Mouse (Mus musculus) forelimb bud, embryonic 11.5 days (tissue): ENCODE measurements around the gene Gm20604.

ENCODE experiments used
- DNase-seq: peaks from one replicate; pipeline ENCODE4 v3.0.0-alpha.2; 2012; ENCODE audit warnings: low read depth, low spot score

Gene Gm20604

DNA sequence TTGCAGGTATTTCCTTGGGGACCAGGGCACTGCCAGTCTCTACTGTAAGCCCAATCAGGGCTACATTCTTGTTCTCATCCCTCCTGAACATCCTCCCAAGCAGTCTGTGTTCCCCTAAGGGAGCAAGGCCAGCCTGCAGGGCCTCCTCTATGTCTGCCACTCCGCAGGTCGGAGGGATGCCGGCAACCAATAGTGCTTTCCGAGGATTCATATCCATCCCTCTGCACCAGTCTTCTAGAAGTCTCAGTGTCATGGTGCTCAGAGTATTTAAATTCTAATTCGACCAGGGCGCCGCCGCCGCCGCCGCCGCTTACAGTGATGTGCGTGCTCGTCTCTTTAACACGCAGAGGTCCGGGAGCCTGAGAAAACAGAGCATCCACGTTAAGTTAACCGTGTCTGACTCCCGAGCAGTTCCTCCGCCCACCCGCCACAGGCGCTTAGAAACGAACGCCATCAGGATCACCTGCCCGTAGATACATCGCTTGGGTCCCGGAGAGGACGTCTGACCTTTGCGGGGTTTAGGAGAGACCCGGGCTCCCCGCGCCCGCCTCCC, 15.4 kb downstream of the Gm20604 start:
- no peak for DNase-seq

DNA sequence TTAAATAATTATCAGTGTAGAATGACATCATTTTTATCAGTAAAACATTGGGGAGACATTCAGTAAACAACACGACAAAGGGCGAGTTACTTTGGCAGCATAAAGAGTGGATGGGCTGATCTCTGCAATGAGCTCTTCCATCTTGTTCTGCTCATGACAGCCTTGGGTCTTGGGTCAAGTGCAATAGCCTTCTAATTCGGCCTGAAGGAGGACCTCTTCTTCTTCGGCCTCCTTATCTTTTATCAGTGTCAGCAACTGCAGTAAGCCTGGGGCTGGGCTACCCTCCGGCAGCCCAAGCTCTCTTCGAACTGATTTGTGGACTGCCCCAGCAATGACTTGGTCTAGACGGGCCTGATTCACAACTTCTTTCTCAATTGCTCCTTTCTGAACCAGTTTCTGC, 16.4 kb downstream of the Gm20604 start:
- no peak for DNase-seq

DNA sequence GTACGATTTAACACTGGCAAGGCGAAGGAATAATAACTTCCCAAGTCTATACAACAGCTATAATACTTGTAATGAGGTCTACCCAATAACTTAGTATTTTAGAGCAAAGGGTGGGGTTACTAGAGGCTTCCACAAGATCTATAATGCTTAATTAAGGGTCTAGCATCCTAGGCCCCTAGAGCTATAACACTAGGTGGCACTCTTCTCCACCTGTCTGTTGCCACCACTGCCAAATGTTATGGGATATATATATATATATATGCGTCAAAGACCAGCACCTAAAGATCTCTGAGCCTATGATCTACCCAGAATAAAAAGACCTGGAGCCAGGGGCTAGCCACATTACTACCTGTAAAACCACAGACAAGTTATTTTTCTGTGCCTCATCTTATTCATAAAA, 18.2 kb downstream of the Gm20604 start:
- DNase-seq = no peak

DNA sequence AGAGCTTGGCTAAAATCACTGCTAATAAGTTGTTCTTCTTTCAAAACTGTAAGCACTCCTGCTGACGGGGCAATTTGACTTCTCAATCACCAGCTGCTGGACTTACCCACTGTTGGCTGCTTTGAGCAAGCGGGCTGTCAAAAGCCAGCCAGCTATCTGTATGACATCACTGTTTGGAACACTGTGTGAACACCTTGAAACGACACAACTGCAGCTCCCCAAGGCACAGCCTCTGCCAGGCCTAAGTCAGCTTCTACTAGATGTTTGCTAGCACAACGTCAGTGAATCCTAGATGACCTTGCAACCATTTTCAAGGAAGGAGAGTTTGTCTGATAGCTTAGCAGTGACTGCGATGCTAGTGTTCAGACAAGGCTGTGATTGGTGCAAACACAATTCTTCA, 19.4 kb downstream of the Gm20604 start:
- no peak for DNase-seq

DNA sequence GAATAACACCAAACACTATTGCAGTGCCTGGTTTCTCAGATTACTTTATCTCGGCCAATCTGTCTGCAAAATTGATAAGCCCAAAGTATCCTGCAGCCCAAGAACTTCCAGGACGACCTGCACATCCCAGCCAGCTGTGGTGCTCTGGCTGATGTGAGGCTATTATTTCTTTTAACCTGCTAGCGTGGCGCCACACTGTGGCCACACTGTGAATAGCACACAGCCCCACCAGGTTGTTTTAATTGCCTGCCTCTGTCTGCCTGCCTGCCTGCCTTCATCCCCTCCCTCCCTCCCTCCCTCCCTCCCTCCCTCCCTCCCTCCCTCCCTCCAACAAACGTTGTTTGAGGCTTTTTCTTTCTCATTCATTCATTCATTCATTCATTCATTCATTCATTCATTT, 25.1 kb downstream of the Gm20604 start:
- peak; percentile 73 for DNase-seq

DNA sequence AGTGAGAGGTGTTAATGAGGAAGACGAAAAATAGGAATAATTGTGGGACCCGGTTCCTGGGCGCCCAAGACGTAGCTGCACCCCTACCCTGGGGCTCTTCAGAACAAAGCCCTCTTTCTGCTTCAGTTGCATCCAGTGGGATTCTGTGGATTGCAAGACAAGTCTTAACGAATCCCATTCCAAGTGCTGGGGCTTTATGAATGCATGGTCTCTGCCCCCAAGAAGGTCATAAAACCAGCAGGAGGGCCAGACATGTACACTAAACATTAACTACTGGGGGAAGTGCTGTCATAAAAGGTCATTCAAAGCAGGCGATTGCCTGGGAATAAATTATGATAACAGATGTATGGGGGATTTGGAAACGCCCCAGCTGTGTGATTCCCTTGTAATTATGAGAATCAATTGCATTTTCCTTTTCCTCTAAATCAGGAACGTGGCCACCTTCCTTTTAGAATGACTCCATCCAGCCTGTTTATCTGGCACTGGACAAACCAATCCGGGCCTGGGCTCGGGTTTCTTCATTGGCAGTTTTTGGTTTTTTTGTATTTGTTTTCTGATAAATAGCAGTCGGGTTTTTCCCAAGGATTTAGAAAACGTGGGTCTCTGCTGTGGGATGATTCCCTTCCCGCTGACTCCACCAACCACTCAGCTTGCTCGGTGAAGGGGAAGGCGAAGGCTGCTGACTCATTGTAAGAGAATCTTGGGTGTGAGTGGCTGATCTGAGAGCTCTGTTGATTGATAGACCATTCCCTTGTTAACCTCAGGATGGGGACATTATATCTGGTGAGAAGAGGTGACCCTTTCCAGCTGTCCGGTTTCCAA, 27.5 kb downstream of the Gm20604 start:
- DNase-seq = peak; percentile 82

DNA sequence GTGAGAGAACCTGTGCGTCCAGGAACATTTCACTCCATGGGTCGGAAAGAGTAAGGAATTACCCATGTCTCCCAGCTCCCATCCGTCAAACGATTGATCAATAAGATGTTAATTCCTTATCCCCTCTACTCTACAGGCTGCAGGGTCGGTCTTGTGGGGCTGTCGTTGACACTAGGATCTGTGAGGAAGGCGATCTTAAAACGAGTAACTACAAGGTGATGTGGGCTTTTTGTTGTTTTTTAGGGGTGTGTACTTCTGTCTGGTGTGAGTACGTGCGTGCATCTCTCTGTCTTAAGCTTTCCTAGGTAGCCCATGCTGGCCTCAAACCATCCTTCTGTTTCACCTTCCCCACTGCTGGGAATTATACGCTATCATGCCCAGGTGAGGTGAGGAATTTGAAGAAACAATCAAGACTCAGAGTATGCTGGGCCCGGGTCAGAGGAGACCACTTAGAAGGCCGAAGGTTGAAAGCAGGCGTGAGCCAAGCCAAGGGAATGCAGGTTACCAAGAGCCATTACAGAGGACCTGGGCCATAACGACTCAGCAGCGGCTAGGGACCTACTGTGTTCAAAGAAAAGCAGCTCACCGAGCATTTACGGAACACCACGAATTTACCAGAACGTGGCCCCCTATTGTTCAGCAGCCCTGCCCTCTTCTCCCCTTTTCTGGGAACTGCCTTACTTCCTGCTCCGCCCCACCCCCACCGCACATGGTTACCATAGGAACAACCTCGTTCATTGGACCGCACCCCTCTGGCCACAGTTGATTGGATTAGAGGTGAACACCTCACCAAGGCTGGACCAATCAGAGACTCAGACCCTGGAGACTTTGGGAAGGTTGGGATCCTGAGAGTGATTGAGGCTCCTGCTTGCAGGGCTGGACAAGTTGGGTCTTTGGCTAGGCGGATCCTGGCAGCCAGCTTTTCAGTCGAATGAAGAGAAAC, 28.3 kb downstream of the Gm20604 start:
- peak; percentile 96 for DNase-seq

DNA sequence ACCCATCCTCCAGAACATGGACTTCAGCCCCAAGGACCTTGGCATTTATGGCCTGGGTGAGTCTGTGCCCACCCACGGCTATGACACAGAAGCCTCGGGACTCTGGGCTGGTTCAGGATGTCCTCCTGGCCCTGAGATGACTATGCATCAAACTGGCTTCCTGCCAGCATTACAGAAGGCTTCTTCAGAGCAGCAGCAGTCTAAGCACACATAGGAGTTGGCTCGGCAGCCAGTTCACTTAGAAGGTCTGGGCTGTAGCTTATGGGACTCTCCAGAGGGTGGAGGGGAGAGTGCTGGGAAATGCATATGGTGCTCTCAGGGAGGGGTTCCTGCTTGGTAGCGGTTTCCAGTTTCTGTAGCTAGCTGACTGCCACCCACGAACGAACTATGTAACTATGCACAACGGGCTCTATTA, 32.7 kb downstream of the Gm20604 start:
- DNase-seq = no peak

DNA sequence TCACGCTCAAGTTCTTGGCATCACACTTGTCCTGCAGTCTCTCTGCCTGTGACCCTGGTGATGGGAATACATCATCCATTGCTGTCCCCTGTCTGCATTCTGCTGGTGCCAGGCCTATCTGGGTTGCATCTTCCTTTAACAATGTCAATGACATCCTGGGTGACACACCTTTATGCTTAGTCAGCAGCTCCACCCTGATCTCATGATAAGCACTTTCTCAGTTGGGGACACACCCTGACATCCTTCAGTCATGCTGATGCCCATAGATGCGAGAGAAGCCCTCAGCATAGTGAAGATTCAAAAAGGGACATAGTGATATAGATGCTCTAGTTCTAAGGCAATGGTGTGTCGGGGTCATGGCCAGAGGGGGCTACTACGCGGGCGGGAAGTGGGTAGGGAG, 33.3 kb downstream of the Gm20604 start:
- no peak for DNase-seq

DNA sequence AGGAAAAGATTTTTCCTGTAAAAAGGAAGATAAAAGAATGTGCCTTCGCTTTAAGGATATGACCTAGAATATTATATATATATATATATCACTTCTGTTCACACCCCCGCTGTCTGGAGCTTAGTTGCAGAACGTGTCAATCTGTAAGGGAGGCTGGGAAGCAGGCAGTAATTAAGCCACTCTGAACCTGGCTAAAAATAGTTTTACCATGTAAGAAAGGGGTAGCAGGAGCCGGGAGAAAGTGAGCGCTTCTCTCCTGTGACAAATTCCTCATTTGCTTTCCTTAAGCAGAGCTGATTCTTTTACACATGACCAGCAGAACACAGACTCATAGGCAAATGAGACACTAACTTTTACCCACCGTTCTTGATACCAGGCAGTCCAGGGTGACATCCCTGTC, 34.6 kb downstream of the Gm20604 start:
- no peak for DNase-seq

DNA sequence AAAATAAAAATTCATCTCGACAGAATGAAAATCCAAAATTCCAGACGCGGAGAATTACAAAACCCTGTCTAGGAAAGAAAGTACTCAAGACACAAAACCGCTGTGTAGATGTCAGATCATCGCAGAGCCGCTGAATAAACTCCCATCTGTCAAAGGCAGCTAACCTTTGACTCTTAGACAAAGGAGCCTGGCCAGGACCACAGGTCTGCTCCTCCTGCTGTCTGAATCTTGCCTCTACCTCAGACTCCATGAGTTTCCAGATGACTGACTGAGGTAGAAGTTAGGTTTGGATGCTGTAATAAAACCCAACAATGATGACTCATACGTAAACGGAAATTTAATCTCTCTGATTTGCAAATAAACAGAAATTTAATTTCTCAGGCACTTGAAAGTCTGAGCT, 35.5 kb downstream of the Gm20604 start:
- no peak for DNase-seq

DNA sequence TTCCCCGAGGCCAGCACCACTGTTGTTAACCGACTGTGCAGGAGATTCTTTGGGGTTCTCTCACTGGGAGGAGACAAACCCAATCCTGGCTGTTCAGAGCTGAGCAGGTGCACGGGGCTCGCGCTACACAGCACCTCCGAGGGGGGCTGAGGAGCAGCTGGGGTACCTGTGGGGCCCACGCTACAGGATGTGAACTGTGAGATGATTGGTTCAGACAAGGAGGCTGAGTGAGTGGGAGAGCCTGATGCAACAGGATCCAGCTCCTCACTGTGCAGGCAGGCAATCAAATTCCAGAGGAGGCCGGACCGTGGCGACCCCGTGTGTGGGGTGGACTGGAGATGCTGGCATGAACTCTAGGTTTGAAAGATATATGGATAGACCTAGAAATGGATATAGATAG, 36.0 kb downstream of the Gm20604 start:
- DNase-seq = no peak

DNA sequence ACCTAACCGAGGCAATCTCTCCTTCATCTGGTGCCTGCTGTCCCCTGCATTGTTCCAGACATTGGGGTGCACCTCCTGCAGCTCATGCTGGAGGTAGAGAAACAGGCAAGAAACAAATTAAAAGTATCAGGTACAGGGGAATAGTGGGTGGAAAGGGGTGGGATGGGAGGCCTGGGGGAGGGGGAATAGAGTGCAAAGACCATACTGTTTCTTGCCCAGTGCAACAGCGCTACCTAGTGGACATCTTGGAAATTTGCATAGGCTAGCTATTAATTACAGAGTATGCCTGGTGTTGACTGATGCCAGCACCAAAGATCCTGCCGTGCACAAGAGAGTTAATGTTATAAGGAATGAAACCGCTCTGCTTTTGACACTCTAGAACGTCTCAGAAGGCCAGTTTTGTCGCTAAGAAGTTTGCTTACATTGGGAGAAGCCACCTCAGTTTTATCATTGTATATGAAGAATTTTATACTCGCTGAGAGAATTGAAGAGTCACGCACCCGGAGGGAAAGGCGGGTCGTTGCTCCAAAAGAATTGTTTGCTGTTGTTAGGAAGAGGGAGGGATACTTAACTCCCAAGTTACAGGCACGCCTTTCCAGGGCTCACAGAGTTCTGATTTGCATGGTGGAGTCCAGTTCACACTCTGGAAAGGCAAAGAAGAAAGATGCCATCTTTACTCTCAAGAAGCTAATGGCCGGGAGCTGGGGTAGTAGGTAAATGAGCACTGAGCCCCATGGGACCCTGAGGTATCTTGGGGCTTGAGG, 38.7 kb downstream of the Gm20604 start:
- DNase-seq = peak; percentile 79

DNA sequence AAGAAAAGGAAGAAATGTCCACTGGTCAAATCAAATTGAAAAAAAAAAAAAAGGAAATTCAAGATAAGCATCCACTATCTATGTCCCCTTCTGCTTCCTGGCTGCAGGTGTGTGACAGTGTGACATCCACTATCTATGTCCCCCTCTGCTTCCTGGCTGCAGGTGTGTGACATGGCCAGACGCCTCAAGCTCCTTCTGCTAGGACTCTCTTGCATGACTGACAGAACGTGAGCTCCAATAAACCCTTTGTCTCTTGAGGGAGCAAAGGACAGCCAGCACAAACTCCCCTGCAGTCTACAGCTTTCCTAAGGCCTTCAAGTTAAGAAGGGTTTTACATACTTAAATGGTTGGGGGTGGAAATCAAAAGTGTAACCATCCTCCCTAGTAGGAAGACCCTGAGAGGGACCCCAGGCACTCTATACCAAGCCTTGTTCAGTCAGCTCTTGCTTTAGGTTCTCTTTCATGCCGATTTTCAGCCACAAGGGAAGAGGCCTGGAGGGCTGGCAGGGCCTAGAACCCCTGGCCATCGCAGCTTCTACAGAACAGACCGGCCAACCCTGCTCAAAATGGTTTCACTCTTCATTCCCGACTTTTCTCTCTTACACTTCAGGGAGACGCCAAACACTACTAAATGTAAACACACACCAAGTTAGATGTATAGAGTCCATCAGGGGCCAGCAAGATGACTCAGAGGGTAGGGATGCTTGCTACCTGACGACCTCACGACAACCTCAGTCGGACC, 43.6 kb downstream of the Gm20604 start:
- no peak for DNase-seq

DNA sequence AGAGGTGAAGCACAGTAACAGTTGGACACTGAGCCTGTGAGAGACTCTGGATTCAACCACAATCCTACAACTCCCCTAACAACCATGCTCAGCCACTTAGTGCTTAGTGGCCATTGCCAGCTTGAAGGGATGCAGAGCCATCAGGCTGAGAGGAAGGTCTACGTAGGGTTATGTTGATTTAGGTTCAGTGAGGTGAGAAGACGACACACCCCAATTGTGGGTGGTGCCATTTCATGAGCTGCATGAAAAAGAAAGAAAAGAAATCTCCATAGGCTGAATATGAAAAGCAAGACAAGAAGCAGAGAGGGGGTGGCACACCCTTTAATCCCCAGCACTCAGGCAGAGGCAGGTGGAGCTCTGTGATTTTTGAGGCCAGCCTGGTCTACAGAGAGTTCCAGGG, 44.4 kb downstream of the Gm20604 start:
- DNase-seq = no peak

DNA sequence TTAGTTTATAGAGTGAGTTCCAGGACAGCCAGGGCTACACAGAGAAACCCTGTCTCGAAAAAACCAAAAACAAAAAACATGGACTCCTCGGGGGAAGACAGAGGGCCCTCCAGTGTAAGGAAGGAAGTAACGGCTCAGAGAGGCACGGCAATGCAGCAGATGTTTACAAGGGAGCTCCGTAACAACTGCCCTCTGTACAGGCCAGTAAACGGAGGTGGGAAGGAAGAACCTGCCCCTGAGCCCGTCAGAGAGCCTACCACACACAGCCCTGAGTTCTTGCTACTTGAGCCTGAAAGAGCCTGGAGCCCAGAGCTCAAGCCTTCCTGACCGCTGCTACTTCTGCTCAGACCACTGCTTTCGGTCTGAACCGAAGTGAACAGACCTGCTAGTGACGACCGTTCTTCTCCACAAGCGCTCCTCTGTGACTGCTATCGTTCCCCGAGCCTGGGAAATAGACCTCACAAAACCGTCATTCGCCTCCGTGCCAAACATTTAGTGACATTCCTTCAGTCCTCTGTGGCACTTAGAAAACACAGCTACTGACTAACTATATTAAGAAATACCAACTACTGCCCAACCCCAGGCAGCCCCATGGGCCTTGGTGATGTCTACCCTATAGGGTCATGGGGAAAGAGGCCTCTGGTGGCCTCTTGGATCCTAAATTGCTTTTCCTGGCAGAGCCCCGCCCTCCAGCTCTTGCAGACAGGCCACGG, 45.2 kb downstream of the Gm20604 start:
- no peak for DNase-seq

DNA sequence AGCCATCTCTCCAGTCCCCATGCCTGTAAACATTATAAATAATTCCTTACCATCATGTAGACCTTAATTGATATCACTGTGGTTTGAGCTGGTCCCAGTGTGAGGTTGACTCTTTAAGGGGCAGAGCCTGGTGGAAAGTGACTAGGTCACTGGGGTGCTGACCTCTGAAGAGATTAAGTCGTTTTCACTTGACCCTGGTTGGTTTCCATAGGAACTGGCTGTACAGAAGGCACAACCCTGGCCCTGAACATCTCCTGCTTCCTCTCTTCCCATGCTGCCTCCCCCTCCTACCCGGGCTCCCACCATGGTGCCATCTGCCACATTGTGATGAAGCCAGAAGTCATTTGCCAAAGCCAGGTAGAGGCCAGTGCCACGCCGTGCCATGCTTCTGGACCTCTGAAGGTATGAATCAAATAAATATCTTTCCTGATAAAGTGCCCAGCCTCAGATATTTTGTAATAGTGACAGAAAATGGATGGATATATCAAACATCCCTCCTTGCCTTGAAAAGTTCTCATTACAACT, 47.6 kb downstream of the Gm20604 start:
- DNase-seq = no peak

DNA sequence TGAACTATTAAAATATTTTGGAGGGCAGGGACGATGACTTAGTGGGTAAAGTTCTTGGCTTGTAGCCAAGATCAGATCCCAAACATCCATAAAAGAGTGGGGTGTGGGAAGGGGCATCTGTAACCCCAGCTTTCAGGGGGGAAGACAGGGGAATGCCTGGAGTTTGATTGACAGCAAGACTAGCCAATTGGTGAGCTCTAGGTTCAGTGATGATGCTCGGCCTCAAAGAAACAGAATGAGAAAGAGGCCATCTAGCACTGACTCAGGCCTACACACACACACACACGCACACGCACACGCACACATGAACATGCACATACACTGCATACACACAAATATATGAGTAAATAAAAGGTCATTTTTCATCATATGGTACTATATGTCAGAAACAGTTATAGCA, 48.6 kb downstream of the Gm20604 start:
- DNase-seq = no peak

DNA sequence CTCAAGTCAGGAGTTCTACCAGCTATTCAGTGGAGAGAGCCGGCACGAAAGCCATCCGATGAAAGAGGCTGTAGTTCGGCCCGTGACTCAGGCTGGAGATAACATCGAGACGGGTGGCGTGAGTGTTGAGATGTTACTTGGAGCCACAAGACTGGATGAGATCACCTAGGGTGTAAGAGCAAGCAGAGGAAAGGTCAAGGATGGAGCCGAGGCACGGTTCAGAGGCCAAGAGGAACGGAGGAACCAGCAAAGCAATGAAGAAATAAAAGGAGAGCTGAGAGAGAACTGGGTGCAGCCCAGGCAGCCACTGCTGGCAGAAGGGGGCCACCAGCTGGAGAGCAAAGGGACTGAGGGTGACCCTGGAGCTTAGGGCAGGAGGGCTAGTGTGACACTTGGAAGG, 50.3 kb downstream of the Gm20604 start:
- DNase-seq = no peak

DNA sequence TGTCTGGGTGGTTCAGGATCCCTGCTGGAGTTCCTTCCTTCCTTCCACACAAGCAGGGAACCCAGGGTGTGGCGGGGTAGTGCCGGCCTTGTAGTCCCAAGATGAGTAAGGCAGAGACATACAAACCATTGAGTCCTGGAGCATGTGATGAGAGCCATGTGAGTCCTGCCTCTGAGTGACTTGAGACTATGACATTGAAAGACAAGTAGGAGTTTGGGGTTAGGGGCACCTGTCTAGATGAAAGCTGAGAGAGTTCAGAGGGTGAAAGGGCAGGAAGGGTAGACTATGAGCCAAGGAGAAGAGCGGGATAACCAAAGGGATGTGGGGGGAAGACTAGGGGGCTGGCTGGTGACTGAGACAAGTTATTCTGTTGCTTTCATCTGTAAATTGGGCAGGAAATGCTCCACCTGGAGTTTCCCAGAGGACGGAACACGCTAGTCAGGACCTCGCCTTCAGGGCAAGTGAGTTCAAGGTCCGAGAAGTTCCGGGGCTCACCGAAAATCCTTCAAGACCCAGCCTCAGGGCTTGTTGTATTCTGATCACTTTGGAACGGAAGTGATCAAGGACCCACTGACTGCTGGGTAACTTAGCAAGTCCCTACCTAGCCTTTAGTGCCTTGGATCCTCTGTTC, 51.5 kb downstream of the Gm20604 start:
- DNase-seq = no peak
